Mouse (Mus musculus): ENCODE measurements at regions not wholly inside any gene's neighbourhood (a gene's known extent, or its start where the extent isn't known, plus 50 kb on each side); places are given as distances from the start of the nearest gene placed in this dataset.

DNA sequence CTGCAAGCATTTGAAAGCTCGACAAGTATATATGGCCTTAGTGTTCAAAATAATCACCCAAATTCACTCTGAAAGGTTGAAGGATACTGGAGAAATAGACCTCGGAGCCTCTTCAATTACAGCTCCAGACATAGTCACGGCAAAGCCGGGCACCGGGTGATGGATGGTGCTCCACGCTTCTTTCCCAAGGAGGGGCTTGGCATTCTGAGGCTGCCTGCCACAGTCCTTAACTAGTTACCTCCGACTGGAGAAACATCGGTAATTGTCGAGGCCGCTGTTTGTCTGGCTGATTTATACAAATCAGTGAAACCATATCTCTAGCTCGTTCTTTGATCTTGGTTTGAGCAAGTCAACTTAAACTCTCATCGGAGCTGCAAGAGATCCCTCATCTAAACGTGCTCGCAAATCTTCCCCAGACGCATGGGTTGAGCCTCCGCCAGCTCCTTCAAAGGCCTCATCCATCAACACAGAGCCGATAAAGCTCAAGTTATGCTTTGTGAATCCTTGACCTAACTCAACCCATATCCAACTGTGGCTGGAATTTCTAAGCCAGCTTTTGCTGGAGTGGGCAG is 145.4 kb upstream of the Stx16 start:
- Histone ChIP-seq H3K27me3 (ENCODE audit: control insufficient read depth, insufficient read depth, low read length) (no peaks in the 10 kb centered on the region), H3K27ac (replicated peaks; ENCODE audit: low read depth, low read length) (no peak overlapping the region), H3K36me3 (replicated peaks; ENCODE audit: control insufficient read depth, insufficient read depth, low read depth, low read length) (no peaks in the 10 kb centered on the region), H3K4me3 (ENCODE audit: low read depth, low read length) (no peak overlapping the region), H3K4me1 (ENCODE audit: control insufficient read depth, insufficient read depth, low read length) (no peaks in the 10 kb centered on the region), H3K4me2 (ENCODE audit: low read depth, low read length) (no peak overlapping the region), H3K9ac (replicated peaks; ENCODE audit: low read length) (no peak overlapping the region), H3K9me3 (replicated peaks; ENCODE audit: control insufficient read depth, low read length) (no peaks in the 10 kb centered on the region; the same call in 1 of the 2 replicates)
- DNase-seq (ENCODE audit: low spot score) (no peak), ATAC-seq (replicated peaks; ENCODE audit: insufficient number of reproducible peaks, low FRiP score, low TSS enrichment, low read depth) (no peak)
- 89% methylated on average over 17 of the region's 17 CpGs for WGBS

- Histone ChIP-seq H3K27ac (replicated peaks; ENCODE audit: low read depth, low read length) (no peak overlapping the region), H3K36me3 (replicated peaks; ENCODE audit: control insufficient read depth, insufficient read depth, low read depth, low read length) (no peaks in the 10 kb centered on the region), H3K4me2 (ENCODE audit: low read depth, low read length) (no peak overlapping the region), H3K27me3 (ENCODE audit: control insufficient read depth, insufficient read depth, low read length) (no peaks in the 10 kb centered on the region), H3K9ac (replicated peaks; ENCODE audit: low read length) (no peak overlapping the region), H3K4me1 (ENCODE audit: control insufficient read depth, insufficient read depth, low read length) (no peaks in the 10 kb centered on the region), H3K9me3 (replicated peaks; ENCODE audit: control insufficient read depth, low read length) (no peaks in the 10 kb centered on the region; the same call in 1 of the 2 replicates), H3K4me3 (ENCODE audit: low read depth, low read length) (no peak overlapping the region)
- ATAC-seq (replicated peaks; ENCODE audit: insufficient number of reproducible peaks, low FRiP score, low TSS enrichment, low read depth) (no peak), DNase-seq (ENCODE audit: low spot score) (no peak)
- WGBS = 81% methylated on average over 5 of the region's 5 CpGs
Observed at GRCm38 (mm10) chr2:173935706-173936105, 140.4 kb upstream of the Stx16 start.

GRCm38 (mm10) chr2:173937531-173938439 is 138.3 kb upstream of the Stx16 start:
- no peak for DNase-seq (ENCODE audit: low spot score)
- Histone ChIP-seq H3K36me3 (replicated peaks; ENCODE audit: control insufficient read depth, insufficient read depth, low read depth, low read length) (no peaks in the 10 kb centered on the region), H3K27me3 (ENCODE audit: control insufficient read depth, insufficient read depth, low read length) (no peaks in the 10 kb centered on the region), H3K4me1 (ENCODE audit: control insufficient read depth, insufficient read depth, low read length) (no peaks in the 10 kb centered on the region), H3K27ac (replicated peaks; ENCODE audit: low read depth, low read length) (no peak overlapping the region), H3K9ac (replicated peaks; ENCODE audit: low read length) (no peak overlapping the region), H3K4me3 (ENCODE audit: low read depth, low read length) (no peak overlapping the region), H3K9me3 (replicated peaks; ENCODE audit: control insufficient read depth, low read length) (no peaks in the 10 kb centered on the region; the same call in 1 of the 2 replicates), H3K4me2 (ENCODE audit: low read depth, low read length) (no peak overlapping the region)
- ATAC-seq (replicated peaks; ENCODE audit: insufficient number of reproducible peaks, low FRiP score, low TSS enrichment, low read depth) = no peak
- WGBS = 69% methylated on average over 18 of the region's 18 CpGs

DNA sequence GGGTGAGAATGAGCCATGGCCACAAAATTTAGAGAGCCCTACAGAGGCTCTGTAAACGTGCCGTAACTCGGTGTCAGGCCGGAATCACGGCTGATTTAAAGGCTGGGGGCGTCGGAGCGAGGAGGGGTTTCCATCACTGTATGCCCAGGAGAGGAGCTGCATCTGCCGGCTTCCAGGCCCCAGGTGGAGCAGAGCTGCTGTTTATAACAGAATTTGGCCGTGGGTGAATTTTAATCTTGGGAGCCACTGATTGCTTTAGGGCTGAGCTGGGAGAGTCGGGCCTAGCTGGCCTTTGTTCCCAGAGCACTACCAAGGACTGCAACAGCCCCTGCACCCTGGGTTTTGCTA is 137.7 kb upstream of the Stx16 start:
- Histone ChIP-seq H3K27ac (replicated peaks; ENCODE audit: low read depth, low read length) (no peak overlapping the region), H3K4me3 (ENCODE audit: low read depth, low read length) (no peak overlapping the region), H3K4me1 (ENCODE audit: control insufficient read depth, insufficient read depth, low read length) (no peaks in the 10 kb centered on the region), H3K27me3 (ENCODE audit: control insufficient read depth, insufficient read depth, low read length) (no peaks in the 10 kb centered on the region), H3K4me2 (ENCODE audit: low read depth, low read length) (no peak overlapping the region), H3K36me3 (replicated peaks; ENCODE audit: control insufficient read depth, insufficient read depth, low read depth, low read length) (no peaks in the 10 kb centered on the region), H3K9me3 (replicated peaks; ENCODE audit: control insufficient read depth, low read length) (no peaks in the 10 kb centered on the region), H3K9ac (replicated peaks; ENCODE audit: low read length) (no peak overlapping the region)
- no peak; the same call in 1 of the 2 replicates for ATAC-seq (replicated peaks; ENCODE audit: insufficient number of reproducible peaks, low FRiP score, low TSS enrichment, low read depth)
- DNase-seq (ENCODE audit: low spot score) = no peak
- WGBS = 78% methylated on average over 11 of the region's 11 CpGs

DNA sequence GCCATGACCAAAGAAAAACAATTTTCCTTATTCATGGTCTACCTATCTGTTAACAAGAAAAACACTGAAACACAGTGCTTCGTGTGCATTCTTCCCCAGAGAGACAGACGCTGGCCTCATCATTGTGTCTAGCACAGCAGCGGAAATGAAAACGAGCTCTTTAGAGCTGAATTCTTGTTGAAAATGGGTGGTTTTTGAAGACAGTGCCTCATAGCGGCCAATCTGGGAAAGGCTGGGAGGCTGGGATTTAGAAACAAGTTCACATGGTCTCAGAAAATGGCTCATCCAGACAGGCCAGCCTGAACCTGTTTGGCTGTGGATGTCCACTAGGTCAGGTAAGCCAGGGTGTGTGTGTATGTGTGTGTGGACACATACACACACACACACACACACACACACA is 130.7 kb upstream of the Stx16 start:
- Histone ChIP-seq H3K27ac (replicated peaks; ENCODE audit: low read depth, low read length) (no peak overlapping the region), H3K9me3 (replicated peaks; ENCODE audit: control insufficient read depth, low read length) (no peaks in the 10 kb centered on the region), H3K4me2 (ENCODE audit: low read depth, low read length) (no peak overlapping the region), H3K9ac (replicated peaks; ENCODE audit: low read length) (no peak overlapping the region), H3K36me3 (replicated peaks; ENCODE audit: control insufficient read depth, insufficient read depth, low read depth, low read length) (no peaks in the 10 kb centered on the region), H3K4me1 (ENCODE audit: control insufficient read depth, insufficient read depth, low read length) (no peaks in the 10 kb centered on the region), H3K27me3 (ENCODE audit: control insufficient read depth, insufficient read depth, low read length) (no peaks in the 10 kb centered on the region), H3K4me3 (ENCODE audit: low read depth, low read length) (no peak overlapping the region)
- DNase-seq (ENCODE audit: low spot score) (no peak), ATAC-seq (replicated peaks; ENCODE audit: insufficient number of reproducible peaks, low FRiP score, low TSS enrichment, low read depth) (no peak)
- WGBS = 87% methylated on average over 5 of the region's 5 CpGs

GRCm38 (mm10) chr2:173948586-173948985 is 127.5 kb upstream of the Stx16 start:
- ATAC-seq (replicated peaks; ENCODE audit: insufficient number of reproducible peaks, low FRiP score, low TSS enrichment, low read depth) = no peak
- no peak for DNase-seq (ENCODE audit: low spot score)
- H3K4me3 ChIP-seq (ENCODE audit: low read depth, low read length) = no peak overlapping the region
- H3K27me3 ChIP-seq (ENCODE audit: control insufficient read depth, insufficient read depth, low read length) = no peaks in the 10 kb centered on the region
- 82% methylated on average over 5 of the region's 5 CpGs for WGBS
- H3K4me2 ChIP-seq (ENCODE audit: low read depth, low read length) = no peak overlapping the region
- no peaks in the 10 kb centered on the region for H3K9me3 ChIP-seq (replicated peaks; ENCODE audit: control insufficient read depth, low read length)
- H3K27ac ChIP-seq (replicated peaks; ENCODE audit: low read depth, low read length) = no peak overlapping the region
- no peaks in the 10 kb centered on the region for H3K36me3 ChIP-seq (replicated peaks; ENCODE audit: control insufficient read depth, insufficient read depth, low read depth, low read length)
- H3K4me1 ChIP-seq (ENCODE audit: control insufficient read depth, insufficient read depth, low read length) = no peaks in the 10 kb centered on the region
- no peak overlapping the region for H3K9ac ChIP-seq (replicated peaks; ENCODE audit: low read length)

GRCm38 (mm10) chr2:173950164-173950891 is 125.8 kb upstream of the Stx16 start:
- Histone ChIP-seq H3K9ac (replicated peaks; ENCODE audit: low read length) (no peak overlapping the region), H3K9me3 (replicated peaks; ENCODE audit: control insufficient read depth, low read length) (no peaks in the 10 kb centered on the region), H3K4me2 (ENCODE audit: low read depth, low read length) (no peak overlapping the region), H3K27me3 (ENCODE audit: control insufficient read depth, insufficient read depth, low read length) (no peaks in the 10 kb centered on the region), H3K4me1 (ENCODE audit: control insufficient read depth, insufficient read depth, low read length) (no peaks in the 10 kb centered on the region), H3K4me3 (ENCODE audit: low read depth, low read length) (no peak overlapping the region), H3K27ac (replicated peaks; ENCODE audit: low read depth, low read length) (no peak overlapping the region), H3K36me3 (replicated peaks; ENCODE audit: control insufficient read depth, insufficient read depth, low read depth, low read length) (no peaks in the 10 kb centered on the region)
- ATAC-seq (replicated peaks; ENCODE audit: insufficient number of reproducible peaks, low FRiP score, low TSS enrichment, low read depth) (no peak), DNase-seq (ENCODE audit: low spot score) (no peak)
- WGBS = 38% methylated on average over 10 of the region's 10 CpGs

DNA sequence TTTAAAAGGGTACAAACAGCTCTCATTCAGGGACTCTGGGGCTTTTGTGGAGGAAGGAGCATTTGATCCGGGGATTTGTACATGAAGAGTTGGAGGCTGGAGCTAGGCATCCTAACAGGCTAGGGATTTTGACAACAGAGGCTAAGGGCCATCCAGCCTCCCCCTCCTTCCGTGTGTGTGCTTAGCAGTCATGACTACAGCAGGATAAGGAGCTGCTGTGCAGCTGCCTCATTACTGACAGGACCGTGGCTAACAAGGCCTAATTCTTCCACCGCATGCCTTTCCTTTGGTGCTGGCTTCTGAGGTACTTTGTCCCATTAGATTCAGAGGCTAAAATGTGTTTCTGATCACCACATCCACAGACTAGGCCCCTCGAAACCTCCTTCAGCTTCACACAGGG is 110.0 kb upstream of the Stx16 start:
- H3K4me2 ChIP-seq (ENCODE audit: low read depth, low read length) = no peak overlapping the region
- no peaks in the 10 kb centered on the region for H3K36me3 ChIP-seq (replicated peaks; ENCODE audit: control insufficient read depth, insufficient read depth, low read depth, low read length)
- H3K27me3 ChIP-seq (ENCODE audit: control insufficient read depth, insufficient read depth, low read length) = no peaks in the 10 kb centered on the region
- H3K4me3 ChIP-seq (ENCODE audit: low read depth, low read length) = no peak overlapping the region
- ATAC-seq (replicated peaks; ENCODE audit: insufficient number of reproducible peaks, low FRiP score, low TSS enrichment, low read depth) (no peak), DNase-seq (ENCODE audit: low spot score) (no peak)
- no peak overlapping the region for H3K9ac ChIP-seq (replicated peaks; ENCODE audit: low read length)
- no peaks in the 10 kb centered on the region for H3K4me1 ChIP-seq (ENCODE audit: control insufficient read depth, insufficient read depth, low read length)
- no peak overlapping the region for H3K27ac ChIP-seq (replicated peaks; ENCODE audit: low read depth, low read length)
- WGBS = 60% methylated on average over 5 of the region's 5 CpGs
- no peaks in the 10 kb centered on the region for H3K9me3 ChIP-seq (replicated peaks; ENCODE audit: control insufficient read depth, low read length)

Data from embryonic facial prominence, embryonic 11.5 days (tissue).